Mouse (Mus musculus) neural tube, embryonic 10.5 days (tissue): Measurements from ENCODE around the gene Msl2.

ENCODE experiments used
- DNase-seq: peaks from one replicate; pipeline ENCODE4 v3.0.0-alpha.2; 2017; ENCODE audit warnings: low spot score; ENCODE audit errors: extremely low spot score

The Msl2 gene

DNA sequence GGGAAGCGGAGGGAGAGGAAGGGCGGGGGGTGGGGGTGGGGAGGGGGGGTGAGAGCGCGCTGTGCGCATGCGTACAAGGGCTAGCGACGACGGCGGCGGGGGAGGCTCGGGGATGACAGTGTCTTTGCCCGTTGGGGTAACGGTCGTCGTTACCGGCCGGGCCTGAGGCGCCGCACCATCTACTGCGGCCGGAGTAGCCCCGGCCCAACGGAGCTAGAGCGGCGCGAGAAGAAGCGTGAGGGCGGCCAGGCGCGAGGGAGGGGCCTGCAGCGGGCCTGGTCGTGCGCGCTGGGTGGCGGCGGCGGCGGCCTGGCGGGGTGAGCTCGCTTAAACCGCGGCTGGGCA lies at the start of gene Msl2:
TSS of gene Msl2 (plus strand) at position 115 of the 345 bp plus-strand sequence.
- DNase-seq, result no peak

DNA sequence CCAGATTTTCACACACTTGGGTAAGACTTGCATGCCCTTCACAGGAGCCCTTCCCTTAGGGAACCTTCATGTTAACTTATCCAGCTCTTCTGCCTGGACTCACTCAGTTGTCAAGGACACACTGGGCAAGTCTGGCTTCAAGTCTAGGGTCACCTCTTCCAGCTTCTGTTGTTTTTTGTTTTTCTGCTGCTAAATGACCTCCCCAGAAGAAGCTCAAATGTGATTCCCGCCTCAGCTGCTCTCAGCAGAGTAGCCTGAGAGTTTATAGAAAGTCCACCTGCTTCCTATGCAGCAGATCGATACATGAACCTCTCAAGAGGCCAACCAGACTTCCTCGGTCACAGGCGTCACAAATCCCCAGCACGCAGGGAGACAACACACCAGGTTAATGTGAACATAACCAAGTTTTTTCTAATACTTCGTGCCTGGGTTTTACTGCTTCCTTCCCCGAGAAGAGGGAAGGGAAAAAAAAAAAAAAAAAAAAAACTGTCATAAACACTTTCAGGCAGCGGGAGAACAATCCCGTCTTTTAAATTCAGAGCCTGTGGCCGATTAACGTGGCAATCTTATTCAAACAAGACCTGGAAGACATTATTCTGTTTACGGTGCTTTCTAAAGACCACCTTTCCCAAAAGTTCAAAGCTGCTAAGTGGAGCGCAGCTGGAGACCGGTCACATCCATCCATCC lies 40.0 kb upstream of the Msl2 start:
- peak; percentile 24 for DNase-seq

DNA sequence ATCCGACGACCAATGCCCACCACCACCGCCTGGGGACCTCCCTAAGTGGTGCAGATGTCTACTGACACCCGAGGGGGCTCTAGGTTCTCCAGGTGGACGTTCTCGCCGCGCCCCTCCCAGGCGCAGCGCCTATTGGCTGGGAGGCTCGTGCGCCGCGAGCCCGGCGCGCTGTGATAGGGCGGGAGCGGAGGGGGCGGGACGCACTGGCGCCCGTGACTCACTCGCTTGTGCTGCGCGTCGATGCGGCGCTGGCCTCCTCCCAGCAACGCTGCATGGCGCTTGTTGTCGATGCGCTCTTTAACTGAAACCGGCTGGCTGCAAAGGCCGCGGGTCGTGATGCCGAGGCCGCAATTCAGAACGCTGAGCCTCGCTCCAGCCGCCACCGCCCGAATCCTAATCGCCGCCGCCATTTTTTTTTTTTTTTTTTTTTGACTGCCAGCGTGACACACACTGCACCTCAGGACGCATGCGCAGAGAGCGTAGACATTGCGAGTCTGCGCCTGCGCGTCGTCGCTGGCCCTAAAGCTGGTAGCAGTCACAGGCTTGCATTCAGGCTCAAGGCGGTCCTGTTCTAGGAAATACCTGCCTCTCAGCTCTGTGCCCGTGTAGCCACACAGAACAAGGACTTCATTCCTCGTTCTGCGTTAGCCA lies 39.3 kb upstream of the Msl2 start, which contains the start of gene Pccb:
TSS of gene Pccb (minus strand) at position 451 of the 651 bp plus-strand sequence.
- DNase-seq, result peak; percentile 95

DNA sequence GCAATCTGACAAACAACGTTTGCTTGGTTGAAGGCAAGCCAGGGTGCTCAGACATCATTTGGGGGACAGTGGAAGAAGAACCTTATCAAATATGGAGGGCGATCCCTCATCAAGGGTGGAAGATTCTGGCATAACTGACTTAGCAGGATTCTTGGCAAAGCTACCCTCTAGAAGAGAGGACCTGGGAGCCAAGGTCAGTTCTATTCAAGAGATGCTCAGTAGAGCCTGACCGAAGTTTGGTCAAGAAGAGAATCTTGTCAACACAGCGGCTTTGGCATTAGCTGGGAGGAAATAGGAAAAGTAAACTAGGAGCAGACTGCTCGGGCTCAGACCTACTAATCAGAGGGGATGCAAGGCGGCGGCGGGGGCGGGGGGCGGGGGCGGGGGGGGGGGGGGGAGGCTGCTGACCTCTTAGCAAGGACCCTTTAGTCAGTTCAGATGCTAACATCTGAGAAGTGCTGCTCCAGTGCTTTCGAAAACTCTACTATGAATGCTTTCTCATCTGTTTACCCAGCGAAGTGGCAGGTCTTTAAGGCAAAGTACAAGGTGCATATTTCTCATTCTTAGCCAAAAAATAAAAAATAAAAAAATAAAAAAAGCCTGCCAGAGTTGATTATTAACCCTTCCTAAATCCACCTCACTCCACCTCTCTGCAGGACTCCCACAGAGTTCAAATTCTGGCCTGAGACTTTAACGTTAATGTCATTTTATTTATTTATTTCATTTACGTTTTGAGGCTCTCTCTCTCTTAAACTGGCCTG lies 37.9 kb upstream of the Msl2 start:
- DNase-seq, result no peak

DNA sequence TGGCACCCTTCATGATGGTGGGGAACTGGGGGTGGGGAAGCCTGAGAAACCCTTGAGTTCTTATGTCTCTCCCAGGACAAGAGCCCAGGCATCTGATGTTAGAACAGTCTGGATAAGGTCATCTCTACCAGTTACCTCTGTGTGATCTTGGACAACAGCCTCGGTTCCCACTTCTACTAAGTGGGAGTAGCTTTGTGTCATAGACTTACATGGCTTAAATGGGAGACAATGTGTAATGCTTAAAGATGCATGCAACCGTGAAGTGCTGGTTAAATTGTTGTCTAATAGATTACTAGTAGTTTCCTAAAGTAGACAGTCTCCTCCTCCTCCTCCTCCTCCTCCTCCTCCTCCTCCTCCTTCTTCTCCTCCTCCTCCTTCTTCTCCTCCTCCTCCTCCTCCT lies 37.0 kb upstream of the Msl2 start:
- no peak for DNase-seq

GRCm38 (mm10) chr9:101037396-101037795 lies 36.5 kb upstream of the Msl2 start:
- DNase-seq, result no peak

DNA sequence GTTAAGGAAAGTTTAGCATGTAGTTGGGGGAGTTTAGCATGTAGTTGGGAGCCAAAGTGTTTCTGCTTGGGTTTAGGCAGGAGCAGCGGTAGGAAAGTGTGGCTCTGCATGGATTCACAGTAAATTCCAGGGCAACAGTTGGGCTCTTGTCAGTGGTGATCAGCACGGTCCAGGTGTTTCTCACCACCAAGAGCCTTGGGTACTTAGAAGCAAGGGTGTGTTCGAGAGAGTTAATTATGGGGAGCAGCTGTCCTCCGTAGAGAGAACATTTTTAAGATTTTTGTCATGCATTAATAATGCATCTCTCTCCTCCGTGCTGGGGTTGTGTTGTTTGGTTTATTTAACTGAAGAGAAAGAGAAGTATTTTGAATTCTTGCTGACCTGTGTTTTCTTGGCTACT lies 35.3 kb upstream of the Msl2 start:
- DNase-seq, result no peak

GRCm38 (mm10) chr9:101041508-101041907 lies 32.4 kb upstream of the Msl2 start:
- DNase-seq, result no peak

DNA sequence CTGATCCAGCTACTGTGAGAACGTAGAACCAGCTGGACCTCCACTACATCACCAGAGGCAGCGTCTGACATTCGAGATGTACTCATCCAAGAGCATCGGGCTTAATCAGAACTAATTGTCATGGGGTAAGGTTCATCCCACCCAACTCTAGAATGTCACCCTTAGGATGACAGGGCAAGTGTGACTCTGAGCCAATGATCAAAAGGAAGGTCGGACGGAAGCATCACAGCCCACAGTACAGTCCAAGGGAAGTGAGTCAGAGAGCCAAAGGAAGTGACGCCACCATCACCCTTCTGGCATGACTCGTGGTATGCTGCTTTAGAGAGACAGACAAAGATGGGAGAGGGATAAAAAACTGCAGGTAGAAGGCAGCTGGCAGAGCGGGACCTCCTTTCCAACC lies 31.7 kb upstream of the Msl2 start:
- DNase-seq, result no peak

- DNase-seq, result no peak
Observed at GRCm38 (mm10) chr9:101045710-101046338, 28.1 kb upstream of the Msl2 start.

DNA sequence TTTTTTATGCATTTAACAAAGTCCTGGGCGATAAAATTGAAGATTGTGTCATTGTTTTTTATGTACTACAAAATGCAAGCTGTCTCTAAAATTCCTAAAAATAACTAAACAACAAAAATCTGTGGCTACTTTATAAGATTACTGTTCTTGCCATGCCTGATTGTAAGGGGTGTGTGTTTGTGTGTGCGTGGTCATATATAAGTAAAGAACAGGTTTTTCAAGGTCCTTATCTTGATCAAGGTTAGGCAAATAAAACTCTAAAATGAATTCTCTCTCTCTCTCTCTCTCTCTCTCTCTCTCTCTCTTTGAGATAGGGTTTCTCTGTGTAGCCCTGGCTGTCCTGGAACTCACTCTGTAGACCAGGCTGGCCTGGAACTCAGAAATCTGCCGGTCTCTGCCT lies 21.9 kb upstream of the Msl2 start:
- DNase-seq, result no peak

DNA sequence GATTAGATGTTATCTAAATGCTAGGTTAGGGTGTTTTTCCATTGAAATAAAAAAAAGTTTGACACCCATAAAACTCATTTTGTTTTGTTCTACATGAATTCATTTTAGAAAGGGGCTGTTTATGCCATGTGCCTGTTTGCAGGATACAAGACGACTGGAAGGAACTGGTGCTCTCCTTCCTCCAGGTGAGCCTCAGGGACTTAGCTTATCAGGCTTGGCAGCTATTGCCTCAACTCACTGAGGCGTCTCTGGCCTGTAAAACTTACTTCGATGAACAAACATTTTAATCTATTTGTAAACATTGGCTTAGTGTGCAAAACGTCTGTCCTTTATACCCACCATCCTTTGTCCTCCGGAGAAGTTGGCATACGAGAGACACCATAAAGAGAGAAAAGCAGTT lies 21.2 kb upstream of the Msl2 start:
- no peak for DNase-seq

- no peak for DNase-seq
Observed at GRCm38 (mm10) chr9:101053279-101053678, 20.6 kb upstream of the Msl2 start.

DNA sequence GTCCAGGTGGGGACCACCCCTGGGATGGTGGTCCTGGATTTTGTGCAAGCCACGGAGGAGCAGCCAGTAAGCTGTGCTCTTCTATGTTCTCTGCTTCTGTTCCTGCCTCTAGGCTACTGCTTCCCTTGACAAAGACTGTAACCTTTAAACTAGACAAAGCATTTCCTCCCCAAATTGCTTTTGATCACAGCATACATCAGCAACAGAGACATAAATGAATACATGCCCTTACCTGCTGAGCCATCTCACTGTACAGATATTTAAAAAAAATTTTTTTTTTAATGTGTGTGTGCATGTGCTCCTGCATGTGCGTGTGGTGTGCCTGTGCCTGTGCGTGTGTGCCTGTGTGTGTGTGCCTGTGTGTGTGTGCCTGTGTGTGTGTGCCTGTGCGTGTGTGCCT lies 16.7 kb upstream of the Msl2 start:
- no peak for DNase-seq

- DNase-seq, result no peak
Observed at GRCm38 (mm10) chr9:101061035-101061434, 12.9 kb upstream of the Msl2 start.

GRCm38 (mm10) chr9:101062253-101062780 lies 11.6 kb upstream of the Msl2 start:
- no peak for DNase-seq

GRCm38 (mm10) chr9:101065076-101065602 lies 8.8 kb upstream of the Msl2 start:
- no peak for DNase-seq

GRCm38 (mm10) chr9:101069781-101070180 lies 4.1 kb upstream of the Msl2 start:
- DNase-seq, result no peak

DNA sequence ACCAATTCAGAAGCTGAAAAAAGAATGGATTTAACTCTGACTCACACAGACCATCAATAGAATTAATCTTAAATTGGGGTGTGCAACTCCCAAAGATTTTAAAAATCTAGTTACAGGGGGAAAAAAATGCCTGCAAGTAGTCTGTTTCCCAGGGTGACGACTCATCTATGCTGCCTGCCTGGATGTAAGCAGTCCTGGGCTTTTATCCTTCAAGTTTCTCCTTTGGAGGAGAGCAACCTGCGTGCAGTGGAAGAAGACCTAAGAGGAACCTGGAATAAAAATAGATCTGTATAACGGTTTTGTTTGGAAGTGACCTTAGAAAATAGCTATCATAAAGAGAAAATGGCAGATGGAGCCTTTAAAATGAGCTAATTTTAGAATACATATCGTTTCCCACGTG lies 1.4 kb upstream of the Msl2 start:
- DNase-seq, result no peak

- peak; percentile 97 for DNase-seq
Observed at GRCm38 (mm10) chr9:101073041-101073986, 587 bp upstream of the Msl2 start.
